Mouse (Mus musculus) heart, adult 2 months (tissue): ENCODE measurements around the gene Pcbp2. TPM values are rescaled to one million over a fixed set of nuclear protein-coding genes. Genes with fewer than 3 reads are reported as not detected.

ENCODE experiments used
- DNase-seq, 2 experiments: peaks; one replicate each; pipeline ENCODE4 v3.0.0; 2021
- H3K27ac ChIP-seq: fragments of 200-600 bp; 2 replicates; pipeline ENCODE4 v1.8.1; 2022
- H3K27me3 ChIP-seq: fragments of 200-500 bp; 2 replicates; pipeline ENCODE4 v1.6.1; 2012; ENCODE audit warnings: mild to moderate bottlenecking, low read length, inconsistent platforms, mixed read lengths; ENCODE audit not compliant: control insufficient read depth, insufficient read depth
- H3K36me3 ChIP-seq: fragments of 200-500 bp; 2 replicates; pipeline ENCODE4 v1.6.1; 2012; ENCODE audit warnings: low read length, inconsistent platforms; ENCODE audit not compliant: control insufficient read depth, insufficient read depth
- H3K4me1 ChIP-seq: fragments of 200-500 bp; 2 replicates; pipeline ENCODE4 v1.6.1; 2011; ENCODE audit warnings: low read length; ENCODE audit not compliant: control insufficient read depth, insufficient read depth
- H3K4me3 ChIP-seq: fragments of 200-600 bp; 2 replicates; pipeline ENCODE4 v1.8.1; 2022
- H3K79me2 ChIP-seq: fragments of 200-500 bp; replicated peaks from 2 replicates; pipeline ENCODE4 v1.6.1; 2012; ENCODE audit warnings: mild to moderate bottlenecking, inconsistent platforms, low read length, moderate library complexity, mixed read lengths; ENCODE audit not compliant: control insufficient read depth, insufficient read depth
- H3K9ac ChIP-seq: fragments of 200-500 bp; 2 replicates; pipeline ENCODE4 v1.6.1; 2012; ENCODE audit warnings: low read depth, mild to moderate bottlenecking, control low read depth, inconsistent platforms, low read length, mixed read lengths
- CTCF ChIP-seq: fragments of 200-600 bp; IDR thresholded peaks from 2 replicates; pipeline ENCODE4 v1.8.1; 2022; ENCODE audit warnings: antibody characterized with exemption, mild to moderate bottlenecking, moderate library complexity
- EP300 ChIP-seq: fragments of 200-500 bp; IDR thresholded peaks from 2 replicates; pipeline ENCODE4 v1.6.1; 2011; ENCODE audit warnings: low read depth, low read length, control low read depth; ENCODE audit not compliant: insufficient read depth
- POLR2A ChIP-seq: fragments of 200-500 bp; IDR thresholded peaks from 2 replicates; pipeline ENCODE4 v1.6.1; 2011; ENCODE audit warnings: mild to moderate bottlenecking, low read depth, low read length, control low read depth; ENCODE audit not compliant: insufficient read depth
- WGBS: fragments of 180-500 bp; shearing (Covaris S2); methylation state at CpG from one replicate; pipeline ENCODE4 v1.1.7; 2018; 5-methylcytosine and 5-hydroxymethylcytosine counted together
- intact Hi-C: fragments of 180-260 bp; cut with DNase I; formaldehyde crosslinking; loops from one replicate; pipeline ENCODE4 v1.15.1; 2025
- polyA plus RNA-seq: library from polyadenylated mRNA; depleted of rRNA; stranded (reverse); fragments of >200 nt; gene quantifications from 2 replicates; pipeline ENCODE4 v1.2.3, GENCODE M21; 2012
- total RNA-seq, 2 experiments: library from RNA; stranded (reverse); gene quantifications; 2 replicates each; pipeline ENCODE4 v1.2.3; 2021

Pcbp2 gene
- total and polyA plus RNA-seq, 3 experiments, result 384 to 494 (median 442) TPM

GRCm38 (mm10) chr15:102501084-102501814, 30.9 kb downstream of the Pcbp2 start:
- H3K4me1 ChIP-seq, result no peaks in the 10 kb centered on the region; the same call in 1 of the 2 replicates
- no peaks in the 10 kb centered on the region for H3K27me3 ChIP-seq
- intact Hi-C loops, result no loop called here
- 82% methylated on average over 19 of the region's 19 CpGs for WGBS
- no peak for TF ChIP-seq EP300
- TF ChIP-seq POLR2A, result no peak
- no peak for TF ChIP-seq CTCF
- no peak overlapping the region for H3K27ac ChIP-seq
- H3K4me3 ChIP-seq, result no peak overlapping the region
- H3K79me2 ChIP-seq, result no peaks in the 10 kb centered on the region
- no peak for DNase-seq
- no peak overlapping the region for H3K9ac ChIP-seq
- peaks cover 12% of the 10 kb centered on the region for H3K36me3 ChIP-seq

GRCm38 (mm10) chr15:102502254-102502840, 32.0 kb downstream of the Pcbp2 start:
- peaks cover 9% of the 10 kb centered on the region for H3K36me3 ChIP-seq
- H3K27ac ChIP-seq, result no peak overlapping the region
- no peaks in the 10 kb centered on the region; the same call in 1 of the 2 replicates for H3K4me1 ChIP-seq
- no peak overlapping the region for H3K9ac ChIP-seq
- intact Hi-C loops, result no loop called here
- no peaks in the 10 kb centered on the region for H3K27me3 ChIP-seq
- DNase-seq, result no peak
- 82% methylated on average over 9 of the region's 9 CpGs for WGBS
- H3K79me2 ChIP-seq, result no peaks in the 10 kb centered on the region
- H3K4me3 ChIP-seq, result no peak overlapping the region
- TF ChIP-seq POLR2A (no peak), CTCF (no peak), EP300 (no peak)

GRCm38 (mm10) chr15:102503447-102503846, 33.1 kb downstream of the Pcbp2 start, which contains the start of gene Gm10337:
Gene Gm10337, plus strand, starts transcription at chr15:102503722.
- Histone ChIP-seq H3K36me3 (peaks cover 3% of the 10 kb centered on the region), H3K4me1 (no peaks in the 10 kb centered on the region; the same call in 1 of the 2 replicates), H3K27ac (no peak within 1 kb of the TSS), H3K27me3 (no peaks in the 10 kb centered on the region), H3K9ac (no peak within 1 kb of the TSS), H3K4me3 (no peak within 1 kb of the TSS), H3K79me2 (no peaks in the 10 kb centered on the region)
- intact Hi-C loops, result no loop called here
- WGBS, result 90% methylated on average over 1 of the region's 1 CpGs
- DNase-seq, result no peak
- TF ChIP-seq POLR2A (no peak), EP300 (no peak), CTCF (no peak)

- WGBS, result 84% methylated on average over 9 of the region's 9 CpGs
- Histone ChIP-seq H3K4me3 (no peak overlapping the region), H3K27me3 (no peaks in the 10 kb centered on the region), H3K79me2 (no peaks in the 10 kb centered on the region), H3K36me3 (no peaks in the 10 kb centered on the region), H3K4me1 (no peaks in the 10 kb centered on the region; the same call in 1 of the 2 replicates), H3K27ac (no peak overlapping the region), H3K9ac (no peak overlapping the region)
- no peak for TF ChIP-seq POLR2A
- no peak for TF ChIP-seq CTCF
- TF ChIP-seq EP300, result no peak
- intact Hi-C loops, result no loop called here
- no peak for DNase-seq
Measured at GRCm38 (mm10) chr15:102503924-102504782, 33.8 kb downstream of the Pcbp2 start.

- Histone ChIP-seq H3K4me3 (no peak overlapping the region), H3K27me3 (no peaks in the 10 kb centered on the region), H3K9ac (no peak overlapping the region), H3K36me3 (no peaks in the 10 kb centered on the region), H3K4me1 (no peaks in the 10 kb centered on the region; the same call in 1 of the 2 replicates), H3K27ac (no peak overlapping the region), H3K79me2 (no peaks in the 10 kb centered on the region)
- DNase-seq, result no peak
- TF ChIP-seq EP300 (no peak), POLR2A (no peak), CTCF (no peak)
- intact Hi-C loops, result no loop called here
- 60% methylated on average over 12 of the region's 12 CpGs for WGBS
Measured at GRCm38 (mm10) chr15:102505073-102505769, 34.9 kb downstream of the Pcbp2 start.
